Mouse (Mus musculus) Patski (cell line): ENCODE measurements around the gene Tbc1d14. TPM values are rescaled to one million over a fixed set of nuclear protein-coding genes. Genes with fewer than 3 reads are reported as not detected.
A peak's percentile ranks its signal among the peaks of the same experiment; 100 is the strongest.

ENCODE experiments used
- ATAC-seq: fragments of 100-300 bp; one replicate; pipeline ENCODE4 v1.8.0; 2021
- CTCF ChIA-PET: fragments of 350-600 bp; sonication (Branson Sonifier 250); formaldehyde crosslinking; loops from one replicate; lab custom pipeline; 2022; ENCODE audit warnings: inconsistent platforms; lab: Charles Lee
- POLR2A ChIA-PET: fragments of 350-600 bp; sonication (Branson Sonifier 250); formaldehyde crosslinking; loops from one replicate; lab custom pipeline; 2022; ENCODE audit warnings: antibody characterized with exemption, inconsistent platforms; lab: Charles Lee
- DNase-seq: peaks from one replicate; pipeline ENCODE4 v3.0.0-alpha.2; 2011; ENCODE audit warnings: low read depth, low spot score
- H3K27me3 ChIP-seq: fragments of 371-371 bp; one replicate; pipeline ENCODE4 v1.5.1; 2021
- CTCF ChIP-seq: fragments of 100-300 bp; IDR thresholded peaks from one replicate; pipeline ENCODE4 v1.5.1; 2021
- in situ Hi-C: fragments of 300-500 bp; cut with MboI; formaldehyde crosslinking; loops from 3 replicates; pipeline ENCODE4 v1.11.1; 2018; ENCODE audit warnings: low pct_unique_long_range_greater_than_20kb, mixed read lengths
- polyA plus RNA-seq: library from polyadenylated mRNA; unstranded; gene quantifications from one replicate; pipeline ENCODE4 v1.2.3, GENCODE M21; 2021

Tbc1d14 gene
- polyA plus RNA-seq, 1 experiment from 2014 or later, result 49.8 TPM

- ChIA-PET CTCF (interaction anchor here (1.3 to 14.3 kb wide), 4 partner anchors 7 to 263 kb away, joined by 3 to 114 read pairs (median 36); partner anchors contain the start of gene Grpel1), POLR2A (no interaction called here)
- DNase-seq (no peak), ATAC-seq (no peak)
- no peaks in the 10 kb centered on the region for H3K27me3 ChIP-seq
- in situ Hi-C loops, result loop anchor here (5.0 to 25.0 kb wide), 2 partner anchors 263 to 858 kb away; partner anchors contain the start of genes Evc and Evc2
- no peak for TF ChIP-seq CTCF
Measured at GRCm38 (mm10) chr5:36479735-36480134, 113.3 kb downstream of the Tbc1d14 start.

DNA sequence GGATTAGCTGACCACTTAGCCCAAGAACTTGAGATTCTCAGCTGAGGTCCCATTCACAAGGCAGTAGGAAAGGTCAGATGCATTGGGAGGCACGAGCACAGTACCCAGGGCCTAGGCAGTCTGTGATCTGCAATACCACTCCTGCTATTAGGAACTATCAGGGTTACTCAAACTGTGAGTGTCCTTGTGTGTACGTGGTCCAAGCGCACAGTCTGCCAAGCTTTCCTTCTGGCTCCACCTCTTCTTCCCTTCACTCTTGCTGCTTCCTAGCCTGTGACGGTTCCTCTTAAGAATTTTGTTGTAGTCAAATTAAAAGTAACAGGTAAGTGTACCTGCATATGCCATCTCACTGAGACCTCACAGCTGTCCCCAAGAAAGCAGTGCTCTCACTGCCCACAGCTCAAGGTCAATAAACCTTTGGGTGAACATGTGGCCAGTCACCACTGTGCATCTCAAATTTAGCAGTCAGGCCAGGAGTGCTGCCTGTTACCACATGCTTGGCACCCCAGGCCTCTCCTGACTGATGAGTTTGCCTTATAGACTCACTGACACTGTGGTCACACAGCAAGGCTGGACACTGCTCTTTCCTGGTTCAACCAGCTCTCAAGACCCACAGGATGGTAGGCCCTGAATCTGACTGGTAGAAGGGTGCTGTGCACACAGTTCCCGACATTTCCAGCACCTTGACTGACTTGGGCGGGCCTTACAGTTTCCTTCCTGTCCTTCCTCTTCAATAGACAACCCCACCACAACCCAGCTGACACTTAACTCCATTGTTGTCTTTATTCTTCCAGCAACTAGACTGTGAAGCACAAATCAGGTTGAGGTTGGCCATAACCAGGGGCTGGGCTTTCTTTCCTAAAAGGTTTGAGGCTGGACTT is 114.3 kb downstream of the Tbc1d14 start:
- no peak for ATAC-seq
- ChIA-PET POLR2A (no interaction called here), CTCF (interaction anchor here (14.3 kb wide), 1 partner anchor 16 kb away, joined by 114 read pairs; the partner anchor contains the start of gene Grpel1)
- no peaks in the 10 kb centered on the region for H3K27me3 ChIP-seq
- TF ChIP-seq CTCF, result no peak
- in situ Hi-C loops, result loop anchor here (5.0 to 25.0 kb wide), 2 partner anchors 264 to 859 kb away; partner anchors contain the start of genes Evc and Evc2
- DNase-seq, result no peak

DNA sequence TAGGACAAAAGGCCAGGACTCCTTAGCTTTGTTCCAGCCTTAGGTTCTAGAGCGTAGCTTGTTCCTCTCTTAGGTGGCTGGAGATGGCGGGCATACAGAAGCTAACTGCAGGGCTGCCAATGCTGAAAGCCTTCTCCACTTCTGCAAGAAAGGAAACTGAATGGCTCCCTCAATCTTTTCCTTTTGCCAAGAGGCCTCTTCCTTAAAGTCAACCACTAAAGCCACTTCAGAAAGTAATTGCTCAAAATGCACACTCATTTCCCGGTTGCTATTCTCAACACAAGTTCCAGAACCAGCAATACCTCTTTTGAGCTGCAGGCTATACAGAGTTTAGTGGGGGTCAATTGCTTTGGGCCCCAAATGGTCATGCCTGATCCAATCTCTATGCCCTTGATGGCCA is 115.6 kb downstream of the Tbc1d14 start:
- no peak for DNase-seq
- ATAC-seq, result no peak
- in situ Hi-C loops, result loop anchor here (5.0 to 25.0 kb wide), 2 partner anchors 265 to 860 kb away; partner anchors contain the start of genes Evc and Evc2
- H3K27me3 ChIP-seq, result no peaks in the 10 kb centered on the region
- no peak for TF ChIP-seq CTCF
- CTCF ChIA-PET, result interaction anchor here (1.4 to 14.3 kb wide), 2 partner anchors 9 to 14 kb away, joined by 3 to 114 read pairs; partner anchors contain the start of gene Grpel1
- POLR2A ChIA-PET, result no interaction called here

GRCm38 (mm10) chr5:36474283-36474682 is 118.8 kb downstream of the Tbc1d14 start:
- TF ChIP-seq CTCF, result peak; percentile 88
- ATAC-seq, result peak; percentile 23
- ChIA-PET CTCF (interaction anchor here (0.9 to 14.3 kb wide), 5 partner anchors 10 to 267 kb away, joined by 4 to 114 read pairs (median 5); partner anchors contain the start of genes Ccdc96, Grpel1 and Tada2b), POLR2A (interaction anchor here (1.6 to 1.7 kb wide), 2 partner anchors 9 to 14 kb away, joined by 3 to 8 read pairs; no protein-coding TSS in a partner anchor)
- in situ Hi-C loops, result no loop called here
- DNase-seq, result no peak
- no peaks in the 10 kb centered on the region for H3K27me3 ChIP-seq

DNA sequence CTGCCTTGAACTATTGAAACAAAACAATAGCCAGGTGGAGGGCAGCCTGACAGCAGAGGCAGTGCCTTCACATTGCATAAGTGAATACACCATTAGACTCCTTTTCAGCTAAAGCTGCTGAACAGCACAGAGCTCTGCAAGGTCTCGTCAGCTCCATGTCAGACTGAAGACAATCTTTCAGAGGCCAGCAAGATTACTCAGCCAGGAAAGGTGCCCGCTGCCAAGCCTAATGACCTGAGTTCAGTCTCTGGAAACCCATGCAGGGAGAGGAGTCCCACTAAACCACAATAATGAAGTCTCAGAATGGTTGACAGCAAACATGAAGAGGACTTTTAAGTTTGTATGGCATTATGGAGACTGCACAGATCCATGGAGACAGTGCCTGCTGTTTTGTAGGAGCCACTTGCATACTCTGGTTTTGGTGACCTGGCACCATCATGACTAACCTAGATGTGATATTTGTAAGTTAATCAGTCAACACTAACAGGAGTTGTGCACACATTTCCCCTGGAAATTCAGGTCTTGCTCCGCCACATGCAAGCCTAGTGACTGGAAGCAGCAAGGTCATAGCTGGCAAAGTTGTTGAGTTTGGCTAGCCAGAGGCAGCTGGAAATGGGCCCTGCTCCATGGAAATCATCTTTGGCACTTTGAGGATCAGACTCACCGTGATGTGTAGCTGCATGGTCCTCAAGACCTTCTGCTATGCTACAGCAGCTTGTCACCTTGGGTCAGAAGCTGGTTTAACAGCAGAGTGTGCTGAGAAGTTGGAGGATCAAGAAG is 120.0 kb downstream of the Tbc1d14 start:
- DNase-seq, result no peak
- H3K27me3 ChIP-seq, result no peaks in the 10 kb centered on the region
- no peak for ATAC-seq
- CTCF ChIA-PET, result interaction anchor here (1.0 to 14.3 kb wide), 5 partner anchors 10 to 267 kb away, joined by 4 to 114 read pairs (median 6); partner anchors contain the start of genes Ccdc96, Grpel1 and Tada2b
- POLR2A ChIA-PET, result interaction anchor here (1.6 to 1.7 kb wide), 3 partner anchors 8 to 15 kb away, joined by 3 to 8 read pairs (median 6); no protein-coding TSS in a partner anchor
- TF ChIP-seq CTCF, result no peak
- in situ Hi-C loops, result no loop called here

- no peaks in the 10 kb centered on the region for H3K27me3 ChIP-seq
- in situ Hi-C loops, result no loop called here
- ATAC-seq (no peak), DNase-seq (no peak)
- POLR2A ChIA-PET, result interaction anchor here (0.5 to 1.7 kb wide), 2 partner anchors 10 to 356 kb away, joined by 6 read pairs; no protein-coding TSS in a partner anchor
- no peak for TF ChIP-seq CTCF
- CTCF ChIA-PET, result interaction anchor here (7.9 to 14.3 kb wide), 2 partner anchors 8 to 13 kb away, joined by 69 to 114 read pairs; partner anchors contain the start of genes Ccdc96, Grpel1 and Tada2b
Measured at GRCm38 (mm10) chr5:36471206-36471605, 121.9 kb downstream of the Tbc1d14 start.

DNA sequence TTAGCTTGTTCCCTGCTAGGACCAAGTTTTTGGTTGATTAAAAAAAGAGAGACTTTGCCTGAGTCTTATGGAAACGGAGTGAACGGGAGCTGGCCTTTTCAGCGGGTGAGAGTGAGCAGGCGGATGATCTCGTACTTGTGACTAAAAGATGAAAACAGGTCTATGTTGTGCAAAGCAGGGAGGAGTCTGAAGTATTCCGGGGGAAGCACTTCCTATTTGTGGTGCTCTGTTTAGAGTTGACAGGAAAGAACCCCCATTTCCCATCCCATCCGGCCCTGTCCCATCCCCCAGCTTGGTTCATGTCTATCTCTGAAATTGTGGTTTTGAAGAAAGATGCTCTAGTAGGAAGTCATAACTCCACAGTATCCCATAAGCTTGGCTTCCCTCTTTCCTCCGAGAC is 127.2 kb downstream of the Tbc1d14 start:
- ChIA-PET POLR2A (interaction anchor here (0.9 to 1.6 kb wide), 3 partner anchors 15 to 36 kb away, joined by 3 to 7 read pairs (median 4); partner anchors contain the start of gene Tada2b), CTCF (interaction anchor here (1.7 to 7.3 kb wide), 2 partner anchors 12 to 278 kb away, joined by 3 to 114 read pairs; partner anchors contain the start of genes Ccdc96 and Tada2b)
- H3K27me3 ChIP-seq, result no peaks in the 10 kb centered on the region
- in situ Hi-C loops, result no loop called here
- DNase-seq (no peak), ATAC-seq (no peak)
- no peak for TF ChIP-seq CTCF

DNA sequence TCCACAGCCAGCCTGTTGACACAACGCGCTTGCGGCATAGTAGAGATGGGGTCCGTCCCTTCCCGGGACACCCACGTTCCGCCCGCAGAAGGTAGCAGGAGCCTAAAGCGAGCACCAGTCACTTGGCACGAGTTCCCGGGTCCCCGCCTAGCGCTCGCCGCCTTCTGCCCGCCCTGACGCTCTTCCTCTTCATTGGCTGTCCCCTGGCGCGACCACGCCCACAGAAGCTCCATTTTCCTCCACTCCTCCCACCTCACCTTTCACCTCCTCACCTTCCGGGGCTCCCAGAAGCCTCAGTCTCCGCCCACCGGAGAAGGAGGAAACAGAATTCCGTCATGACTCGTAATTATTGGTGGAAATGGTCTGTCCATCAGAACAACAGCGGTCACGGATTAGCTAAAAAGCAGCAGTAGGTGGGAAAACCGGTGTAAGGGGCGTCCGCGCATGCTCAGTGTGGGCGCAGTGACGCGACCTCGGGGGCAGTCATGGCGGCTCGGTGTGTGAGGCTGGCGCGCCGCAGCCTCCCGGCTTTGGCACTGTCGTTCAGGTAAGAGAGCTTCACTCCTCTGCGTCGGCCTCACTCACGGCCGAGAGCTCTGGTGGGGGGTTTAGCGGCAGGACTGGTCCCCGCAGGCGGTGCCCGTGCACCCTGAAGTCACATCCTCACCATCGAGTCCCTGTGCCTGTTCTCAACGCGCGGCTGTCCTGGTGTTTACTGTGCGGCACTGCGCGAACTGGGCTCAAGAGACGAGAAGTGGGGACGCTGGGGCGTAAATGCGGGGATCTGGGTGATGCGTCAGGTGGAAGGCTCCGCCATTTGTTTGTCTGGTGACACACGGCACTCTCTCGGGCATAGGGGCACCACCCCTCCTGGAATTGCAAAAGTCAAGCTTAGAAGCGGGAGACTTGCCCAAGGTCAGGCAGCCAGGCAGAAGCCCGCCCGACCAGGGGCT is 128.1 kb downstream of the Tbc1d14 start, which contains the start of gene Grpel1:
Gene Grpel1 (plus strand): TSS at position 290 of the 953 bp plus-strand sequence.
- TF ChIP-seq CTCF, result no peak
- ATAC-seq (peak; percentile 87), DNase-seq (peak; percentile 100)
- in situ Hi-C loops, result no loop called here
- ChIA-PET POLR2A (interaction anchor here (0.6 to 1.6 kb wide), 6 partner anchors 9 to 50 kb away, joined by 3 to 7 read pairs (median 4); partner anchors contain the start of gene Tada2b), CTCF (interaction anchor here (0.7 to 7.3 kb wide), 8 partner anchors 13 to 431 kb away, joined by 3 to 114 read pairs (median 4); partner anchors contain the start of genes Ccdc96 and Tada2b)
- H3K27me3 ChIP-seq, result no peaks in the 10 kb centered on the region
